Comparison of ENCODE assay signal across 14 mouse cellular contexts in the genomic region with DNA sequence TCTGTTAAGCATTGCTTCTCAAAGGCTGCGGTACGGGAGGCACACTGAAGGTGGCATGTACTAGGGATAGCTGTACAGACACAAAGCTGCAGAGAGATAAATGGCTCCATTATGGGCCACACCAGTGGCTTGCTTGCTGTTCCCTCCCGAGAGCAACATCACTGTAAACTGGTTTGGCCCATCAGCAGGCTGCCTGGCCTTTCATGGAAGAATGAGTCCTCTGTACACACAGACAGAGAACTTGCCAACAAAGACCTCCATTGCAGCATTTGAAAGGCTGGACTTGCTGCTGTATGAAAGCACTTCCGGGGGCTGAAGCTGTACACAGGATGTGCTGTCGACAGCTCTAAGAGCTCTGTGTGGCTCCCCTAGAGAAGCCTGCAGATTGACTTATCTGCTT.
DNase-seq lines count a peak whose midpoint lies in the region; ATAC-seq lines count a peak whose summit lies in the region.
"Had no signal": no experiment of that assay in that cellular context is flagged by ENCODE, and none has a peak within 500 bp of the region (broad histone marks: within the 10 kb centered on the region; RNA-seq: fewer than 3 reads in every experiment).

No protein-coding gene starts in this region.

- H3K36me3 ChIP-seq in forebrain, embryonic 14.5 days (ENCODE audit: control insufficient read depth, insufficient read depth, low read length), result no peaks in the 10 kb centered on the region
- H3K36me3 ChIP-seq in forebrain, embryonic 16.5 days (ENCODE audit: control insufficient read depth, insufficient read depth), result no peaks in the 10 kb centered on the region
- no peaks in the 10 kb centered on the region for H3K36me3 ChIP-seq in hindbrain, embryonic 10.5 days
- no peaks in the 10 kb centered on the region for H3K36me3 ChIP-seq in hindbrain, embryonic 11.5 days (ENCODE audit: control insufficient read depth, insufficient read depth, low read length)
- H3K36me3 ChIP-seq: embryonic facial prominence, embryonic 15.5 days had no signal

- H3K9me3 ChIP-seq in forebrain, embryonic 14.5 days (replicated peaks; ENCODE audit: control insufficient read depth, low read length), result no peaks in the 10 kb centered on the region
- no peaks in the 10 kb centered on the region for H3K9me3 ChIP-seq in forebrain, embryonic 16.5 days (ENCODE audit: control insufficient read depth, low read length)
- no peaks in the 10 kb centered on the region for H3K9me3 ChIP-seq in hindbrain, embryonic 10.5 days
- no peaks in the 10 kb centered on the region for H3K9me3 ChIP-seq in hindbrain, embryonic 11.5 days (ENCODE audit: control insufficient read depth, low read length)
- H3K9me3 ChIP-seq: embryonic facial prominence, embryonic 15.5 days had no signal

- ATAC-seq in forebrain, embryonic 14.5 days, result no peak
- no peak for ATAC-seq in forebrain, embryonic 16.5 days
- no peak for ATAC-seq in hindbrain, embryonic 11.5 days (ENCODE audit: low FRiP score)

- no peaks in the 10 kb centered on the region for H3K27me3 ChIP-seq in forebrain, embryonic 14.5 days (replicated peaks; ENCODE audit: control insufficient read depth, insufficient read depth, low read length)
- H3K27me3 ChIP-seq in forebrain, embryonic 16.5 days (replicated peaks; ENCODE audit: control insufficient read depth, insufficient read depth, low read length), result no peaks in the 10 kb centered on the region
- H3K27me3 ChIP-seq in hindbrain, embryonic 10.5 days (ENCODE audit: insufficient read depth, poor library complexity, severe bottlenecking), result no peaks in the 10 kb centered on the region
- no peaks in the 10 kb centered on the region for H3K27me3 ChIP-seq in hindbrain, embryonic 11.5 days (ENCODE audit: control insufficient read depth, insufficient read depth, low read length)
- H3K27me3 ChIP-seq: embryonic facial prominence, embryonic 15.5 days had no signal

- no peak overlapping the region for H3K27ac ChIP-seq in forebrain, embryonic 14.5 days (ENCODE audit: low read depth, low read length)
- no peak overlapping the region for H3K27ac ChIP-seq in forebrain, embryonic 16.5 days (ENCODE audit: low read length)
- H3K27ac ChIP-seq in hindbrain, embryonic 10.5 days, result 0 out of 2 replicates have a peak overlapping the region, but pooled peaks have one; percentile 8
- no peak overlapping the region for H3K27ac ChIP-seq in hindbrain, embryonic 11.5 days (ENCODE audit: low read depth, low read length)
- H3K27ac ChIP-seq: embryonic facial prominence, embryonic 15.5 days; kidney, postnatal 0 days; liver, embryonic 14.5 days had no signal

- no peak overlapping the region for H3K4me2 ChIP-seq in forebrain, embryonic 14.5 days (ENCODE audit: low read length)
- H3K4me2 ChIP-seq in forebrain, embryonic 16.5 days (ENCODE audit: low read length), result no peak overlapping the region
- no peak overlapping the region for H3K4me2 ChIP-seq in hindbrain, embryonic 11.5 days (replicated peaks; ENCODE audit: low read depth, low read length)
- H3K4me2 ChIP-seq: embryonic facial prominence, embryonic 15.5 days had no signal

- peak; percentile 14 for DNase-seq in forebrain, embryonic 14.5 days (ENCODE audit: low spot score)
- no peak for DNase-seq in hindbrain, embryonic 10.5 days (ENCODE audit: low spot score)
- DNase-seq in hindbrain, embryonic 11.5 days (ENCODE audit: low spot score), result no peak
- DNase-seq in right cerebral cortex, postnatal 10 days (ENCODE audit: low spot score in 2 of 2), result peak; percentile 35 to 51
- no peak for DNase-seq in right cerebral cortex, postnatal 36 days (ENCODE audit: low spot score in 2 of 2)
- no peak for DNase-seq in testis, postnatal 10 days (ENCODE audit: low spot score)
- no peak for DNase-seq in spleen, adult 12 weeks (ENCODE audit: low spot score)
- DNase-seq: cerebellum, adult 9-11 months; lung, postnatal 36 days; right cerebral cortex, postnatal 4 days had no signal

- H3K4me1 ChIP-seq in forebrain, embryonic 14.5 days (ENCODE audit: control insufficient read depth, insufficient read depth, low read length), result no peaks in the 10 kb centered on the region
- H3K4me1 ChIP-seq in forebrain, embryonic 16.5 days (replicated peaks; ENCODE audit: control insufficient read depth, insufficient read depth, low read length), result no peaks in the 10 kb centered on the region
- H3K4me1 ChIP-seq in hindbrain, embryonic 10.5 days (replicated peaks), result peaks cover 4% of the 10 kb centered on the region; the same call in 1 of the 2 replicates
- no peaks in the 10 kb centered on the region for H3K4me1 ChIP-seq in hindbrain, embryonic 11.5 days (replicated peaks; ENCODE audit: control insufficient read depth, insufficient read depth, low read length)

- no peak overlapping the region for H3K9ac ChIP-seq in forebrain, embryonic 14.5 days (ENCODE audit: low read length)
- H3K9ac ChIP-seq in forebrain, embryonic 16.5 days (replicated peaks; ENCODE audit: low read depth, low read length), result no peak overlapping the region
- no peak overlapping the region for H3K9ac ChIP-seq in hindbrain, embryonic 11.5 days (ENCODE audit: low read depth, low read length)
- H3K9ac ChIP-seq: embryonic facial prominence, embryonic 15.5 days; liver, embryonic 14.5 days had no signal

- WGBS in forebrain, embryonic 14.5 days, result 47% methylated on average over 5 of the region's 5 CpGs
- 32% methylated on average over 5 of the region's 5 CpGs for WGBS in forebrain, embryonic 16.5 days
- WGBS in hindbrain, embryonic 10.5 days, result 62% methylated on average over 5 of the region's 5 CpGs
- 56% methylated on average over 5 of the region's 5 CpGs for WGBS in hindbrain, embryonic 11.5 days

- H3K4me3 ChIP-seq in forebrain, embryonic 14.5 days (ENCODE audit: low read depth, low read length), result no peak overlapping the region
- no peak overlapping the region for H3K4me3 ChIP-seq in forebrain, embryonic 16.5 days (replicated peaks; ENCODE audit: low read length)
- H3K4me3 ChIP-seq in hindbrain, embryonic 10.5 days, result no peak overlapping the region
- no peak overlapping the region for H3K4me3 ChIP-seq in hindbrain, embryonic 11.5 days (ENCODE audit: low read depth, low read length)
- H3K4me3 ChIP-seq: embryonic facial prominence, embryonic 15.5 days had no signal

Comparison
In these comparisons a context has a peak if more than half of its experiments do, and no peak if none do; other contexts are left out.
1. DNase-seq: peak in forebrain, embryonic 14.5 days (single experiment) and right cerebral cortex, postnatal 10 days (2 of 2); none in hindbrain, embryonic 10.5 days (single experiment), hindbrain, embryonic 11.5 days (single experiment), right cerebral cortex, postnatal 36 days (0 of 2), testis, postnatal 10 days (single experiment) and spleen, adult 12 weeks (single experiment).